Mouse (Mus musculus) heart, adult 2 months (tissue): ENCODE measurements around the gene Taar8b. TPM values are rescaled to one million over a fixed set of nuclear protein-coding genes. Genes with fewer than 3 reads are reported as not detected.
"Not testable (repeated sequence)": the region's sequence is repeated elsewhere in the genome, so short reads cannot be mapped to it uniquely, and the experiment has no call there.

Source experiments
- DNase-seq, 2 experiments: peaks; one replicate each; pipeline ENCODE4 v3.0.0; 2021
- H3K27ac ChIP-seq: fragments of 200-600 bp; 2 replicates; pipeline ENCODE4 v1.8.1; 2022
- H3K27me3 ChIP-seq: fragments of 200-500 bp; 2 replicates; pipeline ENCODE4 v1.6.1; 2012; ENCODE audit warnings: mild to moderate bottlenecking, low read length, inconsistent platforms, mixed read lengths; ENCODE audit not compliant: control insufficient read depth, insufficient read depth
- H3K36me3 ChIP-seq: fragments of 200-500 bp; 2 replicates; pipeline ENCODE4 v1.6.1; 2012; ENCODE audit warnings: low read length, inconsistent platforms; ENCODE audit not compliant: control insufficient read depth, insufficient read depth
- H3K4me1 ChIP-seq: fragments of 200-500 bp; 2 replicates; pipeline ENCODE4 v1.6.1; 2011; ENCODE audit warnings: low read length; ENCODE audit not compliant: control insufficient read depth, insufficient read depth
- H3K4me3 ChIP-seq: fragments of 200-600 bp; 2 replicates; pipeline ENCODE4 v1.8.1; 2022
- H3K79me2 ChIP-seq: fragments of 200-500 bp; replicated peaks from 2 replicates; pipeline ENCODE4 v1.6.1; 2012; ENCODE audit warnings: mild to moderate bottlenecking, inconsistent platforms, low read length, moderate library complexity, mixed read lengths; ENCODE audit not compliant: control insufficient read depth, insufficient read depth
- H3K9ac ChIP-seq: fragments of 200-500 bp; 2 replicates; pipeline ENCODE4 v1.6.1; 2012; ENCODE audit warnings: low read depth, mild to moderate bottlenecking, control low read depth, inconsistent platforms, low read length, mixed read lengths
- CTCF ChIP-seq: fragments of 200-600 bp; IDR thresholded peaks from 2 replicates; pipeline ENCODE4 v1.8.1; 2022; ENCODE audit warnings: antibody characterized with exemption, mild to moderate bottlenecking, moderate library complexity
- EP300 ChIP-seq: fragments of 200-500 bp; IDR thresholded peaks from 2 replicates; pipeline ENCODE4 v1.6.1; 2011; ENCODE audit warnings: low read depth, low read length, control low read depth; ENCODE audit not compliant: insufficient read depth
- POLR2A ChIP-seq: fragments of 200-500 bp; IDR thresholded peaks from 2 replicates; pipeline ENCODE4 v1.6.1; 2011; ENCODE audit warnings: mild to moderate bottlenecking, low read depth, low read length, control low read depth; ENCODE audit not compliant: insufficient read depth
- WGBS: fragments of 180-500 bp; shearing (Covaris S2); methylation state at CpG from one replicate; pipeline ENCODE4 v1.1.7; 2018; 5-methylcytosine and 5-hydroxymethylcytosine counted together
- intact Hi-C: fragments of 180-260 bp; cut with DNase I; formaldehyde crosslinking; loops from one replicate; pipeline ENCODE4 v1.15.1; 2025
- polyA plus RNA-seq: library from polyadenylated mRNA; depleted of rRNA; stranded (reverse); fragments of >200 nt; gene quantifications from 2 replicates; pipeline ENCODE4 v1.2.3, GENCODE M21; 2012
- total RNA-seq, 2 experiments: library from RNA; stranded (reverse); gene quantifications; 2 replicates each; pipeline ENCODE4 v1.2.3; 2021

Taar8b gene
- total and polyA plus RNA-seq, 3 experiments, result not detected

DNA sequence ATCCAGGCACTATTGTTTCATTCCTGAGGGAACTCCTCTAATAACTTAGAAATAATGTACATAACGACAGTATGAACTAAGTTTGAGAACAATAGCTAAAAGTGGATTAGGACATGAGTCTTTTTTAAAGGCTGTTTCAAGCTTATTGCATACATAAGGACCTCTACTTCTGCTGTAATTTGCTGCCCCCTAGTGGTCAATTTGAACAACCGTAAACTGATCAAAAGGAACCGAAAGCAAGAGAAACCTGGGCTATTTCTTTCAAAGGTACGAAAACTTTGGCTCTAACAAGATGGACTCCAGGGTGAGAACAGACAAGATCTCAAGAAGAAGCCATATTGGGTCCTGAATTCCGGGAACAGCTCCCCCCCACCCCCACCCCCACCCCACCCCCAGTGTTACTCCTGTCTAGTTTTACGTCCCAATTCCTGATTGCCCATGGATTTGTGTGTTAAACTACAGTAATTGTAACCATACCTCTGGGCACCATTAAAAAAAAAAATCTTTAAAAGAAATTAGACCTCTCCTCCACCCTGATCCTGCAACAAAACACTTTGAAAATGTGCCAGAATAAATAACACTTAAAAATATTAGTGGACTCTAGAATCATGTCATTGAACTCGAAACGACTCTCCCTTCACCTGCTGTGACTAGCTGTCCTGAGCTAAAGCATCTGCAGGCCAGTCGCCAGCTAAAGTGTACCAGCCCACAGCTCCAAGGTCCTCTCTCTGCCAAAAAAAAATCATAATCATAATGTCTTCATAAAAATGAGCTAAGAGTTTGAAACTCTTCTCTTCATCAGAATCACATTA is 39.6 kb upstream of the Taar8b start:
- Histone ChIP-seq H3K9ac (no peak overlapping the region), H3K27me3 (no peaks in the 10 kb centered on the region), H3K79me2 (no peaks in the 10 kb centered on the region), H3K36me3 (no peaks in the 10 kb centered on the region), H3K27ac (no peak overlapping the region), H3K4me3 (peak overlapping the region; percentile 29; the same call in 1 of the 2 replicates), H3K4me1 (peaks cover 1% of the 10 kb centered on the region)
- intact Hi-C loops, result loop anchor here (2.0 to 5.0 kb wide), 2 partner anchors 154 to 319 kb away; no protein-coding TSS in a partner anchor
- peak in 1 of 2 experiments; percentile 42 for DNase-seq
- TF ChIP-seq CTCF (peak; percentile 89), POLR2A (no peak)
- WGBS, result 16% methylated on average over 9 of the region's 9 CpGs

DNA sequence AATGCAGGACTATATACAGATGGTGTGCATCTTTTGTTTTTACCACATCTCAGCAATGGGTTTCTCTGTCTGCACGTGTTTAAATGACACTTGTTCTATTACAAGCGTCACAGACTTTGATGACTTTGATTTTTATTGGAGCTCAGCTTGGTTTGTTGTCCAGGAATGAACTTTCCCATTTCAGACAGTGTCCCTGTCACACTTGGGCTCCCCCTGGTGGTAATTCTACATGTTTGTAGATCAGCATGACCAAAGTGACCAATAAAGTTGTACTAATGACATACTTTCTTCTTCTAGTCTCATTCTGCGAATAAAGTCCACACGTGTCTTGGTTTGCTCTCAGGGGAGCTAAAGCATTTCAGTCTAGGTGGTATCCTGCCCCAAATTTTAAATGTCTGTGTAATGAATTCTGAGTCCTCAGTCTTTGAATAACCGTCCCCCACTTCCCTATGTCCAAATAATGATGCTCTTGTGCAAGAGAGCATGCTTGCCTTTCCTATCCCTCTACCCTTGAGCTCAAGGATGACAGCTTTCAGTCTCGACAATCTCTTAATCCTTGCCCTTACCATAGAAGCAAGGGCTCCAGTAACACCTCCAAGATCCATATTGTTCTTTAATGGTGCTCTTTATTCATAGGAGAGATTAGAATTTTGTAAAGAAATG is 19.2 kb upstream of the Taar8b start:
- intact Hi-C loops, result loop anchor here (10.0 kb wide), 1 partner anchor 136 kb away; the partner anchor contains the start of gene Taar5
- no peak overlapping the region for H3K9ac ChIP-seq
- WGBS, result 39% methylated on average over 6 of the region's 6 CpGs
- H3K36me3 ChIP-seq, result no peaks in the 10 kb centered on the region
- no peak for DNase-seq
- no peaks in the 10 kb centered on the region for H3K79me2 ChIP-seq
- no peak overlapping the region for H3K4me3 ChIP-seq
- TF ChIP-seq CTCF, result peak; percentile 78
- no peak for TF ChIP-seq POLR2A
- no peaks in the 10 kb centered on the region for H3K4me1 ChIP-seq
- H3K27me3 ChIP-seq, result no peaks in the 10 kb centered on the region
- no peak overlapping the region for H3K27ac ChIP-seq

DNA sequence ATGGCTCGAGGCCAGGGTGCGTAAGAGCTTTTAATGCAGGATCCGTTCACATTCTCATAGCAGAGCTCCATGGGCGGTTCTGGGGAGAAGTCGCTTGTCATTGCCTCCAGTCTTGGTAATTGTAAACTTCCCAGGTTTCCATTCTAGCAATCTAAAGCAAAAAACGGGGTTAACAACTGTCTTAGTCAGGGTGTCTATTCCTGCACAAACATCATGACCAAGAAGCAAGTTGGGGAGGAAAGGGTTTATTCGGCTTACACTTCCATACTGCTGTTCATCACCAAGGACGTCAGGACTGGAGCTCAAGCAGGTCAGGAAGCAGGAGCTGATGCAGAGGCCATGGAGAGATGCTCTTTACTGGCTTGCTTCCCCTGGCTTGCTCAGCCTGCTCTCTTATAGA is 17.3 kb upstream of the Taar8b start, which contains the start of gene Taar9:
Taar9 (minus strand) TSS at position 101 of the 400 bp plus-strand sequence.
- WGBS, result 76% methylated on average over 8 of the region's 8 CpGs
- H3K27ac ChIP-seq, H3K79me2 ChIP-seq, H3K9ac ChIP-seq, DNase-seq, H3K27me3 ChIP-seq, H3K4me3 ChIP-seq, H3K4me1 ChIP-seq, H3K36me3 ChIP-seq, intact Hi-C loops: not testable (repeated sequence)

DNA sequence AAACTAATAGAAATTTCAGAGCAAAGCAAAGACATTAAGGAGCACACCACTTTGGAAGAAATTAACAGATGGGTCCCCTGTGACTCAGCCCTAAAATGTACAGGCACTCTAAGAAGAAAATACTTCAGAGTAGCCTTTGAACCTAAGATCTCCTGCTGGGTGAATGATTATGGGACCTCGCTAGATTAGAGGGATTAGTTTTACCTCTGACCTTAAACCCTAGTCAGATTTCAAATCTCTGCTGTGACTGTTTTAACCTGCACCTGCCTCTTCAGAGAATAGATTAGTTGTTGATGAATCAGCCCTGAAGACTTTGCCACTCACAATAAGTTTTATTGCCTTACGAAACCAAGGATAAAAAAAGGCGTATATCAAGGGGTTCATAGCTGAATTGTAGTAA is 16.1 kb upstream of the Taar8b start:
- no peak overlapping the region for H3K9ac ChIP-seq
- no peaks in the 10 kb centered on the region for H3K27me3 ChIP-seq
- H3K79me2 ChIP-seq, result no peaks in the 10 kb centered on the region
- intact Hi-C loops, result no loop called here
- H3K4me3 ChIP-seq, result no peak overlapping the region
- no peak for DNase-seq
- TF ChIP-seq POLR2A (no peak), CTCF (no peak), EP300 (no peak)
- H3K4me1 ChIP-seq, result no peaks in the 10 kb centered on the region
- H3K27ac ChIP-seq, result no peak overlapping the region
- 79% methylated on average over 3 of the region's 3 CpGs for WGBS
- H3K36me3 ChIP-seq, result no peaks in the 10 kb centered on the region

DNA sequence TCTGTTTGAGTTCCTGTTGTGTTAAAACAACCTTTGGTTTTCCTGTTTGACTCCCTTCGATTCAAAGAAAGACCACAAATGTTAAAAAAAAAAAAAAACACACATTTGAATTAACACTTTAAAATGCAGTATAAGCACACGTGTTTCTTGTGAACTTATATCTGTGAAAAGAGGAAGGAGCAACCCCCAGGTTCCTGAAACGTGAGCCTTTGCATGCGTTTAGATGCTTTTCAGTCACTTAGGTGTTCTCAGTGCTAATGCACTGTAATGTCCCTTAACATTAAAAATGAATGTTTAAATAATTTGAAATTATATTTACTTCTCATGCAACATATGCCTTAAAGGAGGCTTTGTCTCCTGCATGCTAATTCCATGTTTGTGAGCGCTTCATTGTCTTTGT is 15.7 kb upstream of the Taar8b start:
- Histone ChIP-seq H3K79me2 (no peaks in the 10 kb centered on the region), H3K4me1 (no peaks in the 10 kb centered on the region), H3K27me3 (no peaks in the 10 kb centered on the region), H3K36me3 (no peaks in the 10 kb centered on the region), H3K27ac (no peak overlapping the region), H3K4me3 (no peak overlapping the region), H3K9ac (no peak overlapping the region)
- TF ChIP-seq CTCF (no peak), POLR2A (no peak), EP300 (no peak)
- 45% methylated on average over 5 of the region's 5 CpGs for WGBS
- intact Hi-C loops, result no loop called here
- DNase-seq, result no peak

DNA sequence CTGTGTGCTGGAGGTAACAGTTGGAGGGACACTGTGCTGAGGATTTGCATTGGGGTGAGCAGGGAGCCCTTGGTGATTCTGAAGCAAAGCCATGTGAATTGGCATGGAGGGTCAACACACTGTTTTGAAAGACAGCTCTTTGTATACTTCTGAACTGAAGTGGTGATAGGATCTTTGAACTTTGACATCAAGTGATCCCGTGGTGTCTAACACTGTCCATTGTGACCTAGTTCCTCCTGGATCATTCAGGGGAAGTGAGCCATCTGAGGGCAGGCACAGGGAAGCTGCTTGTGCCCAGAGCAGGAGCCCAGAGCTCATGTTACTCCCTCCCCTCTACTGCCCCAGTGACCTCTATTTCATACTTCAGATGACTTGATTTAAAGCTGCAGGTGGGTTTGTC is 11.2 kb upstream of the Taar8b start:
- 12% methylated on average over 1 of the region's 1 CpGs for WGBS
- H3K79me2 ChIP-seq, intact Hi-C loops, H3K27ac ChIP-seq, DNase-seq, H3K27me3 ChIP-seq, H3K4me1 ChIP-seq, H3K9ac ChIP-seq, H3K4me3 ChIP-seq, H3K36me3 ChIP-seq: not testable (repeated sequence)

DNA sequence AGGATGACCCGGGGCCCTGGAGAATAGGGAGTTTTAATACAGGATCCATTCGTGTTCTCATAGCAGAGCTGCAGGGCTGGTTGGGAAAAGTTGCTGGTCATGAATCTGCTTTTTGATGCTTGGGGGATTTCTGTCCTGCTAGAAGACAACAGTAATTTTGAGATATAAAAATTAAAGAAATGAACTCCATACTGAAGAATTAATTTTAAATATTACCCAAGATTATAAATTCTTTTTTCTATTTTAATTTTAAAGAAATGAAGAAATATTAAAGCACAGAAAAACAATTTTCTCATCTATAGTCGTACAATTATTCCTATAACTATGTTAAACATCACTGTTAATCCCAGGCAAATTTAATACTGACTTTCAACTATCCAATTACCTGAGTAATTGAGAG is 9.7 kb upstream of the Taar8b start, which contains the start of gene Taar8c:
Taar8c (minus strand) TSS at position 101 of the 400 bp plus-strand sequence.
- H3K9ac ChIP-seq, H3K27ac ChIP-seq, H3K4me1 ChIP-seq, H3K27me3 ChIP-seq, DNase-seq, H3K79me2 ChIP-seq, intact Hi-C loops, H3K4me3 ChIP-seq, H3K36me3 ChIP-seq: not testable (repeated sequence)
- WGBS, result 76% methylated on average over 1 of the region's 3 CpGs

DNA sequence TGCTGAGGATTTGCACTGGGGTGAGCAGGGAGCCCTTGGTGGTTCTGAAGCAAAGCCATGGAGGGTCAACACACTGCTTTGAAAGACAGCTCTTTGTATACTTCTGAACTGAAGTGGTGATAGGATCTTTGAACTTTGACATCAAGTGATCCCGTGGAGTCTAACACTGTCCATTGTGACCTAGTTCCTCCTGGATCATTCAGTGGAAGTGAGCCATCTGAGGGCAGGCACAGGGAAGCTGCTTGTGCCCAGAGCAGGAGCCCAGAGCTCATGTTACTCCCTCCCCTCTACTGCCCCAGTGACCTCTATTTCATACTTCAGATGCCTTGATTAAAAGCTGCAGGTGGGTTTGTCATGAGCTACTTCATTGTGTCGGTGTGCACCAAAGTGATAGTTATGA is 4.9 kb upstream of the Taar8b start:
- H3K27ac ChIP-seq, H3K4me1 ChIP-seq, H3K36me3 ChIP-seq, H3K79me2 ChIP-seq, H3K27me3 ChIP-seq, H3K9ac ChIP-seq, H3K4me3 ChIP-seq, DNase-seq, intact Hi-C loops: not testable (repeated sequence)
- WGBS, result 69% methylated on average over 2 of the region's 2 CpGs
